Mouse (Mus musculus): ENCODE data around the gene 1700010I14Rik. TPM values are rescaled to one million over a fixed set of nuclear protein-coding genes. Genes with fewer than 3 reads are reported as not detected.

Gene 1700010I14Rik
- polyA plus RNA-seq (2015; fragmentation: Nextera tagmentation; extraction: Ambion mirVana): 2.7 and 3.1 TPM in 2 replicates

GRCm38 (mm10) chr17:8988119-8988807 is at the start of gene 1700010I14Rik:
Gene 1700010I14Rik (plus strand): TSS chr17:8988333.
- Histone ChIP-seq H3K27ac (no peak within 1 kb of the TSS), H3K4me2 (replicated peaks) (peak within 1 kb of the TSS; percentile 61), H3K4me3 (replicated peaks) (peak within 1 kb of the TSS; percentile 45), H3K36me3 (peaks cover 13% of the 10 kb centered on the region; the same call in 1 of the 2 replicates), H3K27me3 (no peaks in the 10 kb centered on the region), H3K9ac (replicated peaks) (peak within 1 kb of the TSS; percentile 50; the same call in 1 of the 2 replicates), H3K4me1 (replicated peaks) (peaks cover 21% of the 10 kb centered on the region), H3K9me3 (no peaks in the 10 kb centered on the region)
- peak; percentile 78 for ATAC-seq
- 3% methylated on average over 13 of the region's 13 CpGs for WGBS

- Histone ChIP-seq H3K4me2 (replicated peaks) (no peak overlapping the region), H3K4me1 (replicated peaks) (0 out of 2 replicates have a peak, but pooled peaks cover 10% of the 10 kb centered on the region), H3K9me3 (no peaks in the 10 kb centered on the region), H3K27ac (no peak overlapping the region), H3K9ac (replicated peaks) (no peak overlapping the region), H3K4me3 (replicated peaks) (no peak overlapping the region), H3K27me3 (no peaks in the 10 kb centered on the region), H3K36me3 (peaks cover 70% of the 10 kb centered on the region)
- ATAC-seq: no peak
- WGBS: 77% methylated on average over 5 of the region's 5 CpGs
These were observed 36.5 kb upstream of the 1700010I14Rik start for GRCm38 (mm10) chr17:8951588-8951987.

- no peak overlapping the region for H3K4me2 ChIP-seq (replicated peaks)
- WGBS: 88% methylated on average over 8 of the region's 8 CpGs
- H3K27me3 ChIP-seq: no peaks in the 10 kb centered on the region
- ATAC-seq: no peak
- 0 out of 2 replicates have a peak, but pooled peaks cover 10% of the 10 kb centered on the region for H3K4me1 ChIP-seq (replicated peaks)
- H3K36me3 ChIP-seq: peaks cover 64% of the 10 kb centered on the region
- no peak overlapping the region for H3K9ac ChIP-seq (replicated peaks)
- H3K9me3 ChIP-seq: no peaks in the 10 kb centered on the region
- H3K4me3 ChIP-seq (replicated peaks): no peak overlapping the region
- no peak overlapping the region for H3K27ac ChIP-seq
These were observed 35.2 kb upstream of the 1700010I14Rik start for GRCm38 (mm10) chr17:8952951-8953350.

- H3K9me3 ChIP-seq: no peaks in the 10 kb centered on the region
- peaks cover 30% of the 10 kb centered on the region for H3K36me3 ChIP-seq
- no peak overlapping the region for H3K27ac ChIP-seq
- no peaks in the 10 kb centered on the region for H3K27me3 ChIP-seq
- no peak overlapping the region for H3K9ac ChIP-seq (replicated peaks)
- peaks cover 23% of the 10 kb centered on the region for H3K4me1 ChIP-seq (replicated peaks)
- ATAC-seq: no peak
- H3K4me3 ChIP-seq (replicated peaks): no peak overlapping the region
- WGBS: 85% methylated on average over 6 of the region's 6 CpGs
- no peak overlapping the region for H3K4me2 ChIP-seq (replicated peaks)
These were observed 30.0 kb upstream of the 1700010I14Rik start for GRCm38 (mm10) chr17:8958125-8958524.

- H3K9ac ChIP-seq (replicated peaks): no peak overlapping the region
- peaks cover 23% of the 10 kb centered on the region for H3K4me1 ChIP-seq (replicated peaks)
- H3K36me3 ChIP-seq: peaks cover 28% of the 10 kb centered on the region
- ATAC-seq: no peak
- no peak overlapping the region for H3K27ac ChIP-seq
- H3K4me3 ChIP-seq (replicated peaks): no peak overlapping the region
- H3K27me3 ChIP-seq: no peaks in the 10 kb centered on the region
- WGBS: 78% methylated on average over 4 of the region's 4 CpGs
- no peak overlapping the region for H3K4me2 ChIP-seq (replicated peaks)
- no peaks in the 10 kb centered on the region for H3K9me3 ChIP-seq
These were observed 27.7 kb upstream of the 1700010I14Rik start for GRCm38 (mm10) chr17:8960386-8960785.

GRCm38 (mm10) chr17:8961097-8961496 is 27.0 kb upstream of the 1700010I14Rik start:
- ATAC-seq: no peak
- Histone ChIP-seq H3K4me2 (replicated peaks) (no peak overlapping the region), H3K36me3 (peaks cover 32% of the 10 kb centered on the region), H3K27ac (no peak overlapping the region), H3K9ac (replicated peaks) (no peak overlapping the region), H3K27me3 (no peaks in the 10 kb centered on the region), H3K4me3 (replicated peaks) (no peak overlapping the region), H3K4me1 (replicated peaks) (peaks cover 17% of the 10 kb centered on the region), H3K9me3 (no peaks in the 10 kb centered on the region)
- 72% methylated on average over 5 of the region's 5 CpGs for WGBS

GRCm38 (mm10) chr17:8961644-8962043 is 26.5 kb upstream of the 1700010I14Rik start:
- Histone ChIP-seq H3K27me3 (no peaks in the 10 kb centered on the region), H3K4me2 (replicated peaks) (no peak overlapping the region), H3K4me3 (replicated peaks) (no peak overlapping the region), H3K9me3 (no peaks in the 10 kb centered on the region), H3K27ac (peak overlapping the region; percentile 35), H3K36me3 (peaks cover 34% of the 10 kb centered on the region), H3K9ac (replicated peaks) (no peak overlapping the region; the same call in 1 of the 2 replicates), H3K4me1 (replicated peaks) (peaks cover 13% of the 10 kb centered on the region)
- ATAC-seq: peak; percentile 70
- 26% methylated on average over 14 of the region's 14 CpGs for WGBS

GRCm38 (mm10) chr17:8965177-8965576 is 23.0 kb upstream of the 1700010I14Rik start:
- 90% methylated on average over 6 of the region's 6 CpGs for WGBS
- no peak for ATAC-seq

GRCm38 (mm10) chr17:8972152-8972854 is 15.8 kb upstream of the 1700010I14Rik start:
- WGBS: 15% methylated on average over 12 of the region's 12 CpGs
- Histone ChIP-seq H3K36me3 (peaks cover 49% of the 10 kb centered on the region), H3K27ac (no peak overlapping the region)

More at GRCm38 (mm10) chr17:8965177-8965576, 23.0 kb upstream of the 1700010I14Rik start:
- H3K9ac ChIP-seq (replicated peaks): no peak overlapping the region
- H3K9me3 ChIP-seq: no peaks in the 10 kb centered on the region
- H3K27ac ChIP-seq: no peak overlapping the region
- H3K4me3 ChIP-seq (replicated peaks): no peak overlapping the region
- peaks cover 13% of the 10 kb centered on the region for H3K4me1 ChIP-seq (replicated peaks)
- no peak overlapping the region for H3K4me2 ChIP-seq (replicated peaks)
- peaks cover 63% of the 10 kb centered on the region for H3K36me3 ChIP-seq
- H3K27me3 ChIP-seq: no peaks in the 10 kb centered on the region

GRCm38 (mm10) chr17:8973331-8973730 is 14.8 kb upstream of the 1700010I14Rik start:
- Histone ChIP-seq H3K27ac (no peak overlapping the region), H3K9me3 (no peaks in the 10 kb centered on the region), H3K9ac (replicated peaks) (no peak overlapping the region), H3K4me1 (replicated peaks) (peaks cover 26% of the 10 kb centered on the region), H3K27me3 (no peaks in the 10 kb centered on the region), H3K4me3 (replicated peaks) (no peak overlapping the region), H3K36me3 (peaks cover 44% of the 10 kb centered on the region), H3K4me2 (replicated peaks) (no peak overlapping the region)
- 72% methylated on average over 5 of the region's 5 CpGs for WGBS
- ATAC-seq: no peak

More at GRCm38 (mm10) chr17:8972152-8972854, 15.8 kb upstream of the 1700010I14Rik start:
- Histone ChIP-seq H3K9me3 (no peaks in the 10 kb centered on the region), H3K4me3 (replicated peaks) (no peak overlapping the region), H3K4me1 (replicated peaks) (peaks cover 26% of the 10 kb centered on the region), H3K4me2 (replicated peaks) (no peak overlapping the region), H3K9ac (replicated peaks) (no peak overlapping the region), H3K27me3 (no peaks in the 10 kb centered on the region)
- ATAC-seq: no peak

GRCm38 (mm10) chr17:8974423-8974822 is 13.7 kb upstream of the 1700010I14Rik start:
- Histone ChIP-seq H3K9me3 (no peaks in the 10 kb centered on the region), H3K9ac (replicated peaks) (no peak overlapping the region), H3K27ac (no peak overlapping the region), H3K27me3 (no peaks in the 10 kb centered on the region), H3K36me3 (peaks cover 42% of the 10 kb centered on the region), H3K4me3 (replicated peaks) (no peak overlapping the region), H3K4me1 (replicated peaks) (peaks cover 26% of the 10 kb centered on the region), H3K4me2 (replicated peaks) (no peak overlapping the region)
- no peak for ATAC-seq
- 45% methylated on average over 7 of the region's 7 CpGs for WGBS

GRCm38 (mm10) chr17:8974823-8975397 is 13.2 kb upstream of the 1700010I14Rik start:
- ATAC-seq: no peak
- H3K4me3 ChIP-seq (replicated peaks): no peak overlapping the region
- no peak overlapping the region for H3K27ac ChIP-seq
- H3K4me2 ChIP-seq (replicated peaks): no peak overlapping the region
- peaks cover 26% of the 10 kb centered on the region for H3K4me1 ChIP-seq (replicated peaks)
- no peaks in the 10 kb centered on the region for H3K9me3 ChIP-seq
- no peak overlapping the region for H3K9ac ChIP-seq (replicated peaks)
- 45% methylated on average over 6 of the region's 6 CpGs for WGBS
- H3K36me3 ChIP-seq: peaks cover 43% of the 10 kb centered on the region
- no peaks in the 10 kb centered on the region for H3K27me3 ChIP-seq

Measured in midbrain, embryonic 13.5 days (tissue).